Mouse (Mus musculus) spleen, postnatal 4 days (tissue): Measurements from ENCODE around the gene As3mt.
"Not testable (repeated sequence)": the region's sequence is repeated elsewhere in the genome, so short reads cannot be mapped to it uniquely, and the experiment has no call there.

Source experiments
- DNase-seq, 2 experiments: peaks; one replicate each; pipeline ENCODE4 v3.0.0; 2022; ENCODE audit warnings: low spot score in 2 of 2

The As3mt gene

DNA sequence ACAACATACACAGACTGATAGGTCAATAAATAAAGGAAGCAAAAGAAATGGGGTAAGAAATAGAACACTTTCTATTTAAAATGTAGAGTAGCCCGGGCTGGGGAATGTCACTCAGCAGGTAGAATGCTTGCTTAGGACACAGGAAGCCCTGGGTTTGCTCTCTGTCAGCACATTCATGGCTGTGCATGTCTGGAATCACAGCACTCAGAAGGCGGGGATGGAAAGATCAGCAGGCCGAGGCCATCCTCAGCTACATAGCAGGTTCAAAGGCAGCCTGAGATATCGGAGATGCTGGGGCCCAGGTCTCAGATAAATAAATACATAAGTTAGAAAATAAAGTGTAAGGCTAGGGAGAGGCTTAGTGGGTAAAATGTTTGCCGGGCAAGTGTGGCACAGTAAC, 45.0 kb downstream of the As3mt start:
- no peak for DNase-seq

DNA sequence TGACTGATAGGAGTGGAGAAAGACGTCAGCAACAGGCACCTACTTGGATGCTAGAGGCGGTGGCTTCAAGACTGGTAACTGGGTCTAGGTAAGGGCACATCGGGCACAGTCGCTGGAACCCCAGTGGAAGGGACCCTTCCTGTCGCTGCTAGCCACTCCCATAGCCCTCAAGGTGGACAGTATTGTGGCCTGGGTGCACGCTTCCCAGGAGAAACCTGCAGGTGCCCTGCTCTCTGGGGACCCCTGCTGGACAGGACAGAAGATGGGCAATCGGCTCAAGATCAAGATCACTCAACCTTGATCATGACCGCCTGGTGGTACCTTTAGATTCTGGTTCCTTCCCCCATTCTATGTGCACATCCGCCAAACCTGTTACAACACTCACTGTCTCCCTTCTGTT, 47.8 kb downstream of the As3mt start:
- peak; percentile 32 to 75 for DNase-seq

DNA sequence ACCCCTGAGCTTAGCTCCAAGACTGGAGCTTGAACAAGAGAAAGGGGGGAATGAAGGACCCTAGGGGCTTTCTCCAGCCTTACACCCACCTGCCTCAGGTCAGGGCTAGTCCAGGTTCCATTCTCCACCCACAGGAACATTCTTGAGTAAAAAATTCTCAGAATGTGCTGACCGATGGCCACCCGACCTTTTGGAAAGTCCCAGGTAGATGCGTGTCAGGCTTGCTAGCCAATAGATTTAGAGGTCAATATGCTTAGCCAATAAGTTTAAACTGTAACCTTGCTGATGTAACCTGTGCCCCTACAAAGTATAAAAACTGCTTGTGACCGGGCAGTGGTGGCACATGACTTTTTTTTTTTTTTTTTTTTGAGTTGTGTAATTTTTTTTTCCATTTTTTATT, 49.0 kb downstream of the As3mt start:
- no peak for DNase-seq

DNA sequence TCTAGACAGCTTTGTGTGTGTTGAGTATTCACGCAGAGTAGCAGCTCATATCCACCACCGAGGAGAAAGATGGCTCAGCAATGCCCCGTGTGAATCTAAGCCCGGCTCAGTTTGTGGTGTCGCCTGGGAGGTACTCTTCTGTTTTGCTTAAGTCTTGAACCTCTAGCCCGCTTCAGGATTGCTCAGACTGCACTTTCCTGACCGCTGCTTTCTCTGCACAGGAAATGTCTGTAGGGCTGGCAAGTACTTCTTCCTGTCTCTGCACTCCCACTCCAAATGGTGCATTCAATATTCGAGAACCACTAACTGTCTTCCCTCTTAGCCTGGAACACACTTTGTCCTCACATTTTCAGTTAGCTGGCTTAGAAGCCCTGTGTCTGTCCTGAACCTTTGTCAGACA, 51.8 kb downstream of the As3mt start:
- DNase-seq: no peak

DNA sequence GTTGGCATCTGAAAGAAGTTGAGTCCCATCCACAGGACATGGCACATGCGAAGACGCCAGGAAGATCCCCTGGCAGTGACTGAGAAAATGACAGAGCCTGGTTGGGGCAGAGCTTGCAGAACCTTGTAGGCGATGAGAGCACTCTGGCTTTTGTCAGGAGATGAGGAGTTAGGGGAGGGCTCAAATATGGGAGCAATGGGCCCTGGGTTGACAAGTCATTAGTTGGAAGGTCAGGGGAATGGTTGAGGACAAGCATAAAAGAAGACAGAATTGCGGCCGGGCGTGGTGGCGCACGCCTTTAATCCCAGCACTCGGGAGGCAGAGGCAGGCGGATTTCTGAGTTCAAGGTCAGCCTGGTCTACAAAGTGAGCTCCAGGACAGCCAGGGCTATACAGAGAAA, 52.7 kb downstream of the As3mt start:
- DNase-seq: not testable (repeated sequence)

DNA sequence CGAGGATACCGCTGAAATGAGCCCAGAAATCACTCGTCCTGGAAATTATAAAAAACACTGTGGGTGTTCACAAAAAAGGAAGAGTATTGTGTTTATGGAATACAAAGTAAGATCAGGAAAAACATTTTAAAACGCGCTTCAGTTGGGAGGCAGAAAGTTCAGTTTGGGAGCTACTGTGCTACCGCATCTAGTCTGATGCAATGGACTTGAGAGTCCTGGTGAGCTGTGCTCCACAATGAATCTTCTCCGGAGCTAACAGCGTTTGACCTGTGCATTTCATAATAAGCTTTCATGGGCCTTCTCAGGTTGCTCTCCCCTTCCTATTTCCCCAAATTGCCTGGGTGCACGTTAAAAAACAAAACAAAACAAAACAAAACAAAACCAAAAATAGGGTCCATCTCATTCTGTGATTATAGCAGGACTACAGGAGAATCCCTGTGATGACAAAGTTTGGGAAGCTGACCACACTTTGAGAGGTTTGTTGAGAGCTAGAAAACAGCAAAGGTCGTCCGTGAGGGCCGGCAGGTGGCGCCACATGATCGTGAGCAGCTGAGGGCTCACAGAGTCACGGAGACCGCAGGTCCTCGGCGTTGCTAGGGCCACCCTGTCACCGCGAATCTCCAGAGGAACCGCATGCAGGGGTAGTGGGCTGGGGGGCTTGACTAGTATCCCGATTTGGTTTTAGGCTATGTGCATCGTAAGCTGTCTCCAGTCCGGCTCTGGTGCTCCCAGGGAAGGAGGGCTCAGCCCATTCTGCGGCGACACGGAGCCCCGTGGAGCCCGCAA, 53.3 kb downstream of the As3mt start:
- DNase-seq: peak; percentile 89 to 95

DNA sequence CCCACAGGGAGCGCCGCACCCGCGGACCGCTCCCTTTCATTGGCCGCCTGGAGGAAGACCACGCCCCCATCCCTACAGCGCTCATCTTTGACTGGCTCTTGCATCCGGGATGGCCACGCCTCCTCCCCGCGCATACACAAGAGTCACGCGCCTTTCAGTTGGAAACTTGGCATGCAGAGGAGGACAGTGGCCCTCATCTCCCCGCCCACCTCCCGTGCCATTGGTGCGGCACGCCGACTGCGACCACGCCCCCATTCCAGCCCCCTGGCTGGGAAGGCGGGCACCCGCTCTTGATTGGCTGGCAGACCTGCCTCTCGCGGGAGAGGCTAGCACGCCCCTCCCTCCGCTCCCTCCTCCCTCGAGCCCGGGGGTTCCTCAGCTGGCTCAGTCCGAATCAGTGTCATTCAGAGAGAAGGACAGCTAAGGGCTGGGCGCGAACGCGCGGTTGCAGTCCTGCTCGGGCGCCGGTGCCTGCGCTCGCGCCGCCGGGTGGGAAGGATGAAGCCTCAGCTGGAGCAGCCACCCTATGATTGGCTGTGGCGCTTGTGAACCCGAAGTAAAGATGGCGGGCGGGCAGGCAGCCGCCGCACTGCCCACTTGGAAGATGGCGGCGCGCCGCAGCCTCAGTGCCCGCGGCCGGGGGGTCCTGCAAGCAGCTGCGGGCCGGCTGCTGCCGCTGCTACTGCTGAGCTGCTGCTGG, 54.1 kb downstream of the As3mt start, which contains the start of gene Cnnm2:
Cnnm2 (plus strand) TSS at position 350 of the 700 bp plus-strand sequence.
- DNase-seq: peak; percentile 100

DNA sequence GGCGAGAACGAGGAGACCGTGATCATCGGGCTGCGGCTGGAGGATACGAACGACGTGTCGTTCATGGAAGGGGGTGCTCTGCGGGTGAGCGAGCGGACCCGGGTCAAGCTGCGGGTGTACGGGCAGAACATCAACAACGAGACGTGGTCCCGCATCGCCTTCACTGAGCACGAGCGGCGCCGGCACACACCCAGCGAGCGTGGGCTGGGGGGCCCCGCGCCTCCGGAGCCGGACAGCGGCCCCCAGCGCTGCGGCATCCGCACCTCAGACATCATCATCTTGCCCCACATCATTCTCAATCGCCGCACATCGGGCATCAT, 54.7 kb downstream of the As3mt start:
- no peak for DNase-seq

DNA sequence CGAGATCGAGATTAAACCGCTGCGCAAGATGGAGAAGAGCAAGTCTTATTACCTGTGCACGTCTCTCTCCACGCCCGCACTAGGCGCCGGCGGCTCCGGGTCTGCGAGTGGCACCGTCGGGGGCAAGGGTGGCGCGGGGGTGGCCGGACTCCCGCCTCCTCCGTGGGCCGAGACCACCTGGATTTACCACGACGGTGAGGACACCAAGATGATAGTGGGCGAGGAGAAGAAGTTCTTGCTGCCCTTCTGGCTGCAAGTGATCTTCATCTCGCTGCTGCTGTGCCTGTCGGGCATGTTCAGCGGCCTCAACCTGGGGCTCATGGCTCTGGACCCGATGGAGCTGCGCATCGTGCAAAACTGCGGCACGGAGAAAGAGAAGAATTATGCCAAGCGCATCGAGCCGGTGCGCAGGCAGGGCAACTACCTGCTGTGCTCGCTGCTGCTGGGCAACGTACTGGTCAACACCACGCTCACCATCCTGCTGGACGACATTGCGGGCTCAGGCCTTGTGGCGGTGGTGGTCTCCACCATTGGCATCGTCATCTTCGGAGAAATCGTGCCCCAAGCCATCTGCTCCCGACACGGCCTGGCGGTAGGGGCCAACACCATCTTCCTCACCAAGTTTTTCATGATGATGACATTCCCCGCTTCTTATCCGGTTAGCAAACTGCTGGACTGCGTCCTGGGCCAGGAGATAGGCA, 55.2 kb downstream of the As3mt start:
- peak; percentile 44 to 82 for DNase-seq

DNA sequence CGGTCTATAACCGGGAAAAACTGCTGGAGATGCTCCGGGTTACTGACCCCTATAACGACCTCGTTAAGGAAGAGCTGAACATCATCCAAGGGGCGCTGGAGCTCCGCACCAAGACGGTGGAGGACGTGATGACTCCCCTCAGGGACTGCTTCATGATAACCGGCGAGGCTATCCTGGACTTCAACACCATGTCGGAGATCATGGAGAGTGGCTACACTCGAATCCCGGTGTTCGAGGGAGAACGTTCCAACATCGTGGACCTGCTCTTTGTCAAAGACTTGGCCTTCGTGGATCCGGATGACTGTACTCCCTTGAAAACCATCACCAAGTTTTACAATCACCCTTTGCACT, 55.7 kb downstream of the As3mt start:
- peak in 1 of 2 experiments; percentile 73 for DNase-seq

DNA sequence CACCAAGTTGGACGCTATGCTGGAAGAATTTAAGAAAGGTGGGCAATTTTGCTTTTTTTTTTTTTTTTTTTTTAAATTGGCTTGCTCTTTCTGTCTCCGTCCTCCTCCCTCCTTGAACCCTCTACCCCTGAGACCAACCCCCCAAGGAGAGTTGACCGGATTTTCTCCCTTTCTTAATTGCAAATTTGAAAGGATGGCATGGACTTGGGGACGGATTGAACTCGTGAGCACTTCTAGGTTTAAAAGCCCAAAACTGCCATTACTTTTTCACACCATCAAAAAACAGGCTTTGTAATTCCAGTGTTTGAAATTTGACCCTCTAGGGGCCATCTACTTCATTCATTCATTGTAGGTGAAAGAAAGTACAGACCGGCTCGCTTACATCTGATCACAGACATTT, 56.1 kb downstream of the As3mt start:
- DNase-seq: no peak

DNA sequence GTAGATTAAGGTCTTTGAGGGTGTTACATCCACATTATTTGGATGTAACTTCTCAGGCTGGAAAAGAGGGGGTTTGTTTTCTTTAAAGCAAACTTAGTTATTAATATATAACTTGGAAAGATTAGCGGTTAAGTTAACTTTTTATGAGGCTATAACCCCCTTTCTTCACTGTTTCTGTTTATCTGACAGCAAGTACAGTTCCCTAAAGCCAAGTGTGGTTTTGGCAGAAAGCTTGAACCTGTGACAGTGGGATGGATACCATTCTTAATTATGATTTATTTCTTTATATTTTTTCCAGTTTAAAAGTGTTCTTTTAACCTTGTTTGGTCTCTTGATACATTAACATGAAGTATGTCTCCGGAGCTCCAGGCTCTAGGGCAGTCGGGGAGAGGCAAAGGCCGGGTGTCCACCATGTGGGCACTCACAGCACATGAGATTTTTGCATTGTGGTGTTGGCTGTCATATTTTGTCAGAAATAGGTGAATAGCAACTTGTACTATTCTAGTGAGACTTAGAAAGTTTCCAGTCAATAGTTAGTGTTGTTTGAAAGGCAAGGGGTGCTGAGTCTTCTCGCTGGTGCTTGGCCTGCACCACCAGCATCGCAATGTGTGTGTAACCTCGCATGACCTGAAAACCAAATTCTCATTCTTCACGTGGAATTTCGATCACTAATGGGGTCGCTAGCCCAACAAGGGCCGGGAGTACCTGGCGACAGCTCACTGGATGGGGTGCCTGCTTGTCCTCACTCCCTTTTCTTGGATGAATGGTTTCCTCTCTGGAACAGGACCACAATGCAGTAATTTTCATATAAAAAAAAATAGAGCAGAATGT, 56.9 kb downstream of the As3mt start:
- no peak for DNase-seq

DNA sequence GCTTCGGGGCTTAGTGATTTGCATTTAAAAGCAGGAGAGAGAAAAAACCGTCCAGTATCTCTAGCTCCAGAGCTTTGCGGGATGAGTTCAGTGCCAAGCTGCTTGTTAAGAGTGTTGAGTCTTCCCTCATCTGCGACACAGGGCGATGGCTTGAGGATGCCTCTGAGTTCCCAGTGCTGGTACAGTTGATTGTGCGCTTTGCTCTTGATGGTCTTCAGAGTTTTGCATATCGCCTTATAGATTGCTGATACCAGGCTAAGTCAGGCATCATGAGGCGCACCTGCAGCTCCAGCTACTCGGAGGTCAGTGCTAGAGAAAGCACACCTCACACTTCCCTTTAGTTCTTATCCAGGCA, 57.5 kb downstream of the As3mt start:
- no peak for DNase-seq

DNA sequence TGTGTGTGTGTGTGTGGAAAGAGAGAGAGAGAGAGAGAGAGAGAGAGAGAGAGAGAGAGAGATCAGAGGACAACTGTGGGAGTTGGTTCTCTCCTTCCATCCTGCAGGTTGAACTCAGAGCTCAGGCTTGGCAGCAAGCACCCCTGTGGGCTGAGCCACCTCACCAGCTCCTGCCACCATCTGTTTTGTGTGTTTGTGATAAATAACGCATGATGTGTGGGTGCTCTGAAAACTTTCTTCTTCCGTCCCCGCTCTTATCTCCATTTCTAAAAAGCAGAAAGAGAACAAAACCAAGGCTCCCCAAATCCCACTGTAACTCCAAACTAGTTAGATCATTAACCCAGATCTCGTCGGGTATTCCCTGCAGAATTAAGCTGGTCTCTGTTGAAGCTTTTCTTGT, 58.9 kb downstream of the As3mt start:
- DNase-seq: peak in 1 of 2 experiments; percentile 28

DNA sequence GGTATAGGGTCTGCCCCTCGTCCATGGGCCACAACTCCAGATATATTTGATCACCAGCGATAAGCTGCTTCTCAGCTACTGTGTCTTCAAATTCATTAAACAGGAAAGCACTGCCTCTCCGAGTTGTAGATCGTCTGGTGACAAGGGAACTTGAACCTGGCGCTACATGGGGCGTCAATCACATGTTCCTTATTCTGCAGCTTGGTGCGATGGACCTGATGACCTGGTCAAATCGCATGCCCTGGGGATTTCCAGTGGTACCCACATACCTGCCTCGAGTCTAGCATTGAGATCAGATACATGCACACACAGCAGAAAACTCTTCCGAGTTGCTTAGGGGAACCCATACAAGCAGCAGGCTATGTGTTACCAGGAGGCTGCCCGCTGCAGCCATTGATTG, 62.5 kb downstream of the As3mt start:
- DNase-seq: no peak

DNA sequence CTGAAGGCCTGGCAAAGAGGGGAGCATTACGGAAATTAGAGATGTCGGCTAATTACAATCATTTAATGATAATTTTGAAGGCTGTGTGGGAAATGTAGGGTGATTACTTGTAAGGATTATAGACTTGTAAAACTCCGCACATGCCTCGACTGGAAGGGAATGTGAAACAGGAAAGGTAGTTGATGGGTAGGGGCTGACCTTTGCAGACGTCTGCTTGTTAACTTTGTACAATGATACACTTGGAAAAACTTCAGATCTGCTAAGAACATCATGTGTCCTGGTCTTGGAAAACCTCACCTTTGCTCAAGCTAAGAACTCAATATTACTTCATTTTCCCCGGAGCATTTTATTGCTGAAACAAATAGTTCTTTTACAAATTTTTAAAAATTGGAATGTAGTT, 64.5 kb downstream of the As3mt start:
- DNase-seq: no peak

DNA sequence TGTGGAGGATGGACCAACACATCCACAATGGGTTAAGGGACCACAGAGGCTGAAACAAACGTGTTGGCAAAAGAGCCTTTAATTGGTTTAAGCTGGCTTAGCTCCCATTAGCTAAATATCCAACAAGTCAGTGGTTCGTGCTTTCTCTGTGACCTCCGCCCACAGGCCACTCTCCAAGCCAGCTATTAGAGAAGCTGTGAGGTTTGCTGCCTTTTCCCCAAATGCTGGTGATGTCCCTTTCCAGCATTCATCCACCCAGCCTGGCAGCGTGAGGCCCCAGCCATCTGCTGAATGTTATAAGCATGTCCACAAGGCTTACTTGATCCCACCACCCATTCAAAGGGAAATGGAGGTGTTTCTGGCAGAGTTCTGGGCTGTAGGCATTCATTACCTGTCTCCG, 69.1 kb downstream of the As3mt start:
- no peak for DNase-seq

DNA sequence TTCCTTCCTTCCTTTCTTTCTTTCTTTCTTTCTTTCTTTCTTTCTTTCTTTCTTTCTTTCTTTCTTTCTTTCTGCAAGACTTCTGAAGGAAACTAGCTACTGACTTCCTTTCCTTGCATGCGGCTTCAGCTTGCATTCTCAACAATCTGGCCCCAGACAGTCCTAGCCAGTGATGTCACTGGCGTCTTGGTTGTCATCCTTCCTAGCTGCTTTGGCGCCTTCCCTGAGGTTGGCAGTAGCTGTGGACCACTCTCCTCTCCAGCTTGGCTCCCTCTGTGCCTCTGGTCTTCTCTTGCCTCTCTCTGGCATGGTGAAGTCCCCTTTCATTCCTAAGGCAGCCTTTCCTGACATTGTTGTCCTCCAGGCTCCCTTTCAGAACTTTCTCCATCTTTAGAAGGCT, 69.6 kb downstream of the As3mt start:
- no peak for DNase-seq

DNA sequence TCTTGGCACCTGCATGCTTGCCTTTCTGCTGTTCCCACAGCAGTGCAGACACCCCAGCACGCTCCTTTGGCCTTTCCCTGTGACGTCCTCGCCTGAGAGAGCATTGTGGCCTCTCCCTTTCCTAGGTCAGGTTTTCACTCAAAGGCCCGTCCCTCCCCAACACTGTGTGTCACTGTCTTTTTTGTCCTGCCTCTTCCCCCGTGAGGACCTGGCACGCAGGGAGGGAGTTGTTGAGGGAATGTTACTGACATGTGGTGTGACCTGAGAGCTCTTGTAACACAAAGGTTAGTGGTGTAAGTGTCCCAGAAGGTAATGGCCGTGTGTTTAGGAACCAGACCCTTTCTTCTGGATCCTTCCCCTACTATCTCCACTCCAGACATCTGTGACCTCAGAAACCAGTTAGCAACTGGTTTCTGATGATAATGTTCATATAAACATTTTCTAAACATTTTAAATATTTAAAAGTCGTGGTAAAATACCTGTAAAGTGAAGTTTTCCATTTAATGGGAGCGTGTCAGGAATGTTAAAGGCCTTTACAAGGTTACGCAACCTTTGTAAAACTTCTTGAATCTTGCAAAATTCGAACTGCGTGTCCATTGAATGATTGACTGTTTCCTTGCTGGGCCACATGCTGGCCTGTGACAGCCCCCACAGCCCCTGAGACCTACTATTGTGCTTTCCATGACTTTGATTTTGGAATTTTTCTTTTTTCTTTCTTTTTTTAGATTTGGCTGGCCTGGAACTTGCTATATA, 70.8 kb downstream of the As3mt start:
- DNase-seq: no peak

DNA sequence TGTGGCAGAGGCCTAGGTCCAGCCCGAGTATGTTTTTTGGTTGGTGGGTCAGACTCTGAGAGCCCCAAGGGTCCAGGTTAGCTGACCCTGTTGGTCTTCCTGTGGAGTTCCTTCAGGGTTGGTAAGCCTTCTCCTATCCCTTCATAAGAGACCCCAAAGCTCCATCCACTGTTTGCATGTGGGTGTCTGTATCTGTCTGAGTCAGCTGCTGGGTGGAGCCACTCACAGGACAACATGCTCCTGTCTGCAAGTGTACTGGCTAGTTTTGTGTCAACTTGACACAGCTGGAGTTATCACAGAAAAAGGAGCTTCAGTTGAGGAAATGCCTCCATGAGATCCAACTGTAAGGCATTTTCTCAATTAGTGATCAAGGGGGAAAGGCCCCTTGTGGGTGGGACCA, 71.9 kb downstream of the As3mt start:
- not testable (repeated sequence) for DNase-seq

DNA sequence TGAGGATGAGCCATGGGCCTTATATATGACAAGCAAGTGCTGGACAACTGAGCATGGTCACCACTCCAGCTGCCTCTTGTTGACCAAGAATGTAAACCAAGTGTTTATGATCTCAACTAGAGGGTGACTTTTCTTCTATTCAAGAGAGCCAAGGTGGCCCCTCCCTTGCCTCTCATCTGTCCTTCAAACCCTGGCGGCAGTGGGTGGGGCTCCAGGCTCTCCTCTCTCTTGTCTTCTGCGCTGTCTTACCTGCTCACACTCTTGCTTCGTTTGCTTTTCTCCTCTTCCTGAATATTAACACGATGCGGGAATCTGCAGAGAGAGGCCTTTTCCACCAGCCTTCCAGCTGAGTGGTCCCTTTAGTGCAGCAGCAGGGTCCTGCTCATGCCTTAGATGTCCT, 76.8 kb downstream of the As3mt start:
- peak; percentile 25 to 68 for DNase-seq
